Mouse (Mus musculus): ENCODE measurements around the gene Cs. TPM values are rescaled to one million over a fixed set of nuclear protein-coding genes. Genes with fewer than 3 reads are reported as not detected.

Gene Cs
- polyA plus RNA-seq, 1 experiment = 212 TPM

- Histone ChIP-seq H3K79me3 (ENCODE audit: low read depth) (peaks cover 3% of the 10 kb centered on the region), H3K79me2 (ENCODE audit: control insufficient read depth, insufficient read depth) (no peaks in the 10 kb centered on the region), H3K27me3 (ENCODE audit: control insufficient read depth, insufficient read depth, insufficient read length) (no peaks in the 10 kb centered on the region), H3ac (ENCODE audit: control insufficient read depth, insufficient read length, low read depth) (peak overlapping the region; percentile 28), H3K36me3 (ENCODE audit: control insufficient read depth, insufficient read depth) (peaks cover 90% of the 10 kb centered on the region), H3K4me3 (ENCODE audit: insufficient read depth, poor library complexity, severe bottlenecking) (no peak overlapping the region)
- TF ChIP-seq MAX (IDR thresholded peaks at IDR 0.05) (no peak), FOSL1 (IDR thresholded peaks at IDR 0.05; ENCODE audit: insufficient read depth, low read length, poor library complexity, severe bottlenecking) (no peak), MYOD1 (IDR thresholded peaks at IDR 0.05; ENCODE audit: control insufficient read depth, insufficient read length, low read depth) (no peak), USF1 (IDR thresholded peaks at IDR 0.05; ENCODE audit: low read depth) (no peak), CEBPB (IDR thresholded peaks at IDR 0.05; ENCODE audit: low read depth) (no peak), MYOG (IDR thresholded peaks at IDR 0.05; ENCODE audit: control insufficient read depth, extremely low read depth, insufficient read length) (no peak), CTCF (IDR thresholded peaks at IDR 0.05; ENCODE audit: control insufficient read depth, insufficient read depth, insufficient read length) (no peak)
Observed at GRCm38 (mm10) chr10:128388941-128389340, 51.4 kb downstream of the Cs start.

GRCm38 (mm10) chr10:128389570-128389969 lies 52.0 kb downstream of the Cs start:
- no peak overlapping the region for H3K4me3 ChIP-seq (ENCODE audit: insufficient read depth, poor library complexity, severe bottlenecking)
- H3K27me3 ChIP-seq (ENCODE audit: control insufficient read depth, insufficient read depth, insufficient read length) = no peaks in the 10 kb centered on the region
- H3ac ChIP-seq (ENCODE audit: control insufficient read depth, insufficient read length, low read depth) = no peak overlapping the region
- peaks cover 3% of the 10 kb centered on the region for H3K79me3 ChIP-seq (ENCODE audit: low read depth)
- no peak for TF ChIP-seq MAX (IDR thresholded peaks at IDR 0.05)
- TF ChIP-seq USF1 (IDR thresholded peaks at IDR 0.05; ENCODE audit: low read depth) = no peak
- no peak for TF ChIP-seq CTCF (IDR thresholded peaks at IDR 0.05; ENCODE audit: control insufficient read depth, insufficient read depth, insufficient read length)
- TF ChIP-seq CEBPB (IDR thresholded peaks at IDR 0.05; ENCODE audit: low read depth) = no peak
- no peak for TF ChIP-seq MYOD1 (IDR thresholded peaks at IDR 0.05; ENCODE audit: control insufficient read depth, insufficient read length, low read depth)
- TF ChIP-seq MYOG (IDR thresholded peaks at IDR 0.05; ENCODE audit: control insufficient read depth, extremely low read depth, insufficient read length) = no peak
- no peak for TF ChIP-seq FOSL1 (IDR thresholded peaks at IDR 0.05; ENCODE audit: insufficient read depth, low read length, poor library complexity, severe bottlenecking)
- H3K36me3 ChIP-seq (ENCODE audit: control insufficient read depth, insufficient read depth) = peaks cover 89% of the 10 kb centered on the region
- H3K79me2 ChIP-seq (ENCODE audit: control insufficient read depth, insufficient read depth) = no peaks in the 10 kb centered on the region

GRCm38 (mm10) chr10:128390366-128390765 lies 52.8 kb downstream of the Cs start:
- no peaks in the 10 kb centered on the region for H3K79me2 ChIP-seq (ENCODE audit: control insufficient read depth, insufficient read depth)
- no peaks in the 10 kb centered on the region for H3K27me3 ChIP-seq (ENCODE audit: control insufficient read depth, insufficient read depth, insufficient read length)
- H3K36me3 ChIP-seq (ENCODE audit: control insufficient read depth, insufficient read depth) = peaks cover 87% of the 10 kb centered on the region
- no peak overlapping the region for H3K4me3 ChIP-seq (ENCODE audit: insufficient read depth, poor library complexity, severe bottlenecking)
- no peak overlapping the region for H3ac ChIP-seq (ENCODE audit: control insufficient read depth, insufficient read length, low read depth)
- peaks cover 2% of the 10 kb centered on the region for H3K79me3 ChIP-seq (ENCODE audit: low read depth)
- TF ChIP-seq CEBPB (IDR thresholded peaks at IDR 0.05; ENCODE audit: low read depth) = no peak
- TF ChIP-seq MYOG (IDR thresholded peaks at IDR 0.05; ENCODE audit: control insufficient read depth, extremely low read depth, insufficient read length) = no peak
- no peak for TF ChIP-seq CTCF (IDR thresholded peaks at IDR 0.05; ENCODE audit: control insufficient read depth, insufficient read depth, insufficient read length)
- TF ChIP-seq USF1 (IDR thresholded peaks at IDR 0.05; ENCODE audit: low read depth) = no peak
- no peak for TF ChIP-seq MAX (IDR thresholded peaks at IDR 0.05)
- no peak for TF ChIP-seq MYOD1 (IDR thresholded peaks at IDR 0.05; ENCODE audit: control insufficient read depth, insufficient read length, low read depth)
- TF ChIP-seq FOSL1 (IDR thresholded peaks at IDR 0.05; ENCODE audit: insufficient read depth, low read length, poor library complexity, severe bottlenecking) = no peak

DNA sequence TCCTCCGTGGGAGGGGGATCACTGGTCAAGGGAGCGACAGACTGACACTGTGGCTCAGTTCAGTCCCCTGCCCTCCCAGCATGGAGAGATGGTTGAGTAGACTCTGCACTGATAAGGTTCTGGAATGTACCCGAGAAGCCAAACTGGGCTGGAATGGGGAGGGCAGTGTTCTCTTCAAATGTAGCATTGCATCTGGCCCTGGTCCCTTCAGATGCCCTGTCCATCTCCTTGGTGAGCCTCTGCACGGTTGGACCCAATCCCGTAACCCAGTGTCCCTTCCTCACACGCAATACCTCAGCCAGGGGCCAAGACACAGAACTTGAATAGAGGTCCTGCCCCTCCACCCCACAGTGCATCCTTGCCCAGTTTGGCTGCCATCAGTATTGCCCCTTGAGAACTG lies 54.3 kb downstream of the Cs start:
- Histone ChIP-seq H3K79me2 (ENCODE audit: control insufficient read depth, insufficient read depth) (no peaks in the 10 kb centered on the region), H3ac (ENCODE audit: control insufficient read depth, insufficient read length, low read depth) (no peak overlapping the region), H3K27me3 (ENCODE audit: control insufficient read depth, insufficient read depth, insufficient read length) (no peaks in the 10 kb centered on the region), H3K4me3 (ENCODE audit: insufficient read depth, poor library complexity, severe bottlenecking) (no peak overlapping the region), H3K36me3 (ENCODE audit: control insufficient read depth, insufficient read depth) (peaks cover 85% of the 10 kb centered on the region), H3K79me3 (ENCODE audit: low read depth) (peaks cover 2% of the 10 kb centered on the region)
- TF ChIP-seq CEBPB (IDR thresholded peaks at IDR 0.05; ENCODE audit: low read depth) (no peak), MAX (IDR thresholded peaks at IDR 0.05) (no peak), CTCF (IDR thresholded peaks at IDR 0.05; ENCODE audit: control insufficient read depth, insufficient read depth, insufficient read length) (no peak)

- no peaks in the 10 kb centered on the region for H3K79me3 ChIP-seq (ENCODE audit: low read depth)
- H3ac ChIP-seq (ENCODE audit: control insufficient read depth, insufficient read length, low read depth) = no peak overlapping the region
- peaks cover 45% of the 10 kb centered on the region for H3K36me3 ChIP-seq (ENCODE audit: control insufficient read depth, insufficient read depth)
- TF ChIP-seq CTCF (IDR thresholded peaks at IDR 0.05; ENCODE audit: control insufficient read depth, insufficient read depth, insufficient read length) (no peak), FOSL1 (IDR thresholded peaks at IDR 0.05; ENCODE audit: insufficient read depth, low read length, poor library complexity, severe bottlenecking) (no peak), MYOG (IDR thresholded peaks at IDR 0.05; ENCODE audit: control insufficient read depth, extremely low read depth, insufficient read length) (no peak), USF1 (IDR thresholded peaks at IDR 0.05; ENCODE audit: low read depth) (no peak), MYOD1 (IDR thresholded peaks at IDR 0.05; ENCODE audit: control insufficient read depth, insufficient read length, low read depth) (no peak), CEBPB (IDR thresholded peaks at IDR 0.05; ENCODE audit: low read depth) (no peak), MAX (IDR thresholded peaks at IDR 0.05) (no peak)
- H3K4me3 ChIP-seq (ENCODE audit: insufficient read depth, poor library complexity, severe bottlenecking) = no peak overlapping the region
- H3K27me3 ChIP-seq (ENCODE audit: control insufficient read depth, insufficient read depth, insufficient read length) = no peaks in the 10 kb centered on the region
- H3K79me2 ChIP-seq (ENCODE audit: control insufficient read depth, insufficient read depth) = no peaks in the 10 kb centered on the region
Observed at GRCm38 (mm10) chr10:128396017-128396673, 58.6 kb downstream of the Cs start.
